Mouse (Mus musculus): ENCODE measurements around the gene Ucp2. TPM values are rescaled to one million over a fixed set of nuclear protein-coding genes. Genes with fewer than 3 reads are reported as not detected.

Gene Ucp2
- polyA plus RNA-seq, 1 experiment from 2014 or later = 99.6 TPM

- H3K4me2 ChIP-seq (replicated peaks; ENCODE audit: low read depth, low read length) = no peak overlapping the region
- H3K4me3 ChIP-seq (ENCODE audit: low read depth, low read length) = no peak overlapping the region
- no peak overlapping the region for H3K9ac ChIP-seq (ENCODE audit: low read depth, low read length)
- peaks cover 4% of the 10 kb centered on the region; the same call in 1 of the 2 replicates for H3K27me3 ChIP-seq (ENCODE audit: control insufficient read depth, insufficient read depth, low read length)
- H3K27ac ChIP-seq (ENCODE audit: low read depth, low read length) = no peak overlapping the region
- no peaks in the 10 kb centered on the region for H3K9me3 ChIP-seq (ENCODE audit: control insufficient read depth, low read length)
- DNase-seq (ENCODE audit: low spot score) = no peak
- peaks cover 8% of the 10 kb centered on the region; the same call in 1 of the 2 replicates for H3K4me1 ChIP-seq (replicated peaks; ENCODE audit: control insufficient read depth, insufficient read depth, low read length)
- WGBS = 97% methylated on average over 9 of the region's 9 CpGs
- no peak for ATAC-seq (ENCODE audit: low FRiP score)
- no peaks in the 10 kb centered on the region for H3K36me3 ChIP-seq (ENCODE audit: control insufficient read depth, insufficient read depth, low read length)
Observed at GRCm38 (mm10) chr7:100496791-100497190, 3.7 kb downstream of the Ucp2 start.

GRCm38 (mm10) chr7:100497402-100497801 is 4.3 kb downstream of the Ucp2 start:
- H3K9me3 ChIP-seq (ENCODE audit: control insufficient read depth, low read length) = no peaks in the 10 kb centered on the region
- H3K4me2 ChIP-seq (replicated peaks; ENCODE audit: low read depth, low read length) = no peak overlapping the region
- peaks cover 2% of the 10 kb centered on the region; the same call in 1 of the 2 replicates for H3K27me3 ChIP-seq (ENCODE audit: control insufficient read depth, insufficient read depth, low read length)
- H3K9ac ChIP-seq (ENCODE audit: low read depth, low read length) = no peak overlapping the region
- DNase-seq (ENCODE audit: low spot score) (no peak), ATAC-seq (ENCODE audit: low FRiP score) (no peak)
- no peak overlapping the region for H3K4me3 ChIP-seq (ENCODE audit: low read depth, low read length)
- H3K27ac ChIP-seq (ENCODE audit: low read depth, low read length) = no peak overlapping the region
- no peaks in the 10 kb centered on the region for H3K36me3 ChIP-seq (ENCODE audit: control insufficient read depth, insufficient read depth, low read length)
- WGBS = 78% methylated on average over 4 of the region's 4 CpGs
- peaks cover 8% of the 10 kb centered on the region; the same call in 1 of the 2 replicates for H3K4me1 ChIP-seq (replicated peaks; ENCODE audit: control insufficient read depth, insufficient read depth, low read length)

GRCm38 (mm10) chr7:100497982-100498381 is 4.8 kb downstream of the Ucp2 start:
- H3K27me3 ChIP-seq (ENCODE audit: control insufficient read depth, insufficient read depth, low read length) = no peaks in the 10 kb centered on the region; the same call in 1 of the 2 replicates
- H3K9ac ChIP-seq (ENCODE audit: low read depth, low read length) = no peak overlapping the region
- no peak overlapping the region for H3K4me3 ChIP-seq (ENCODE audit: low read depth, low read length)
- H3K27ac ChIP-seq (ENCODE audit: low read depth, low read length) = no peak overlapping the region
- ATAC-seq (ENCODE audit: low FRiP score) = no peak
- DNase-seq (ENCODE audit: low spot score) = no peak
- no peak overlapping the region for H3K4me2 ChIP-seq (replicated peaks; ENCODE audit: low read depth, low read length)
- no peaks in the 10 kb centered on the region for H3K9me3 ChIP-seq (ENCODE audit: control insufficient read depth, low read length)
- 92% methylated on average over 13 of the region's 13 CpGs for WGBS
- peaks cover 5% of the 10 kb centered on the region; the same call in 1 of the 2 replicates for H3K4me1 ChIP-seq (replicated peaks; ENCODE audit: control insufficient read depth, insufficient read depth, low read length)
- H3K36me3 ChIP-seq (ENCODE audit: control insufficient read depth, insufficient read depth, low read length) = no peaks in the 10 kb centered on the region

GRCm38 (mm10) chr7:100499465-100499864 is 6.3 kb downstream of the Ucp2 start:
- H3K36me3 ChIP-seq (ENCODE audit: control insufficient read depth, insufficient read depth, low read length) = no peaks in the 10 kb centered on the region
- H3K27ac ChIP-seq (ENCODE audit: low read depth, low read length) = no peak overlapping the region
- 0 out of 2 replicates have a peak, but pooled peaks cover 4% of the 10 kb centered on the region for H3K4me1 ChIP-seq (replicated peaks; ENCODE audit: control insufficient read depth, insufficient read depth, low read length)
- no peak overlapping the region for H3K4me2 ChIP-seq (replicated peaks; ENCODE audit: low read depth, low read length)
- H3K27me3 ChIP-seq (ENCODE audit: control insufficient read depth, insufficient read depth, low read length) = no peaks in the 10 kb centered on the region
- no peak overlapping the region for H3K9ac ChIP-seq (ENCODE audit: low read depth, low read length)
- no peaks in the 10 kb centered on the region for H3K9me3 ChIP-seq (ENCODE audit: control insufficient read depth, low read length)
- ATAC-seq (ENCODE audit: low FRiP score) (no peak), DNase-seq (ENCODE audit: low spot score) (no peak)
- H3K4me3 ChIP-seq (ENCODE audit: low read depth, low read length) = no peak overlapping the region

- no peaks in the 10 kb centered on the region for H3K27me3 ChIP-seq (ENCODE audit: control insufficient read depth, insufficient read depth, low read length)
- no peak overlapping the region for H3K9ac ChIP-seq (ENCODE audit: low read depth, low read length)
- 0 out of 2 replicates have a peak, but pooled peaks cover 1% of the 10 kb centered on the region for H3K4me1 ChIP-seq (replicated peaks; ENCODE audit: control insufficient read depth, insufficient read depth, low read length)
- H3K27ac ChIP-seq (ENCODE audit: low read depth, low read length) = no peak overlapping the region
- ATAC-seq (ENCODE audit: low FRiP score) (no peak), DNase-seq (ENCODE audit: low spot score) (no peak)
- H3K36me3 ChIP-seq (ENCODE audit: control insufficient read depth, insufficient read depth, low read length) = no peaks in the 10 kb centered on the region
- no peaks in the 10 kb centered on the region for H3K9me3 ChIP-seq (ENCODE audit: control insufficient read depth, low read length)
- H3K4me3 ChIP-seq (ENCODE audit: low read depth, low read length) = no peak overlapping the region
- H3K4me2 ChIP-seq (replicated peaks; ENCODE audit: low read depth, low read length) = no peak overlapping the region
- WGBS = 68% methylated on average over 16 of the region's 16 CpGs
Observed at GRCm38 (mm10) chr7:100500276-100500977, 7.3 kb downstream of the Ucp2 start.

GRCm38 (mm10) chr7:100501027-100501843 is 8.1 kb downstream of the Ucp2 start:
- no peak for DNase-seq (ENCODE audit: low spot score)
- H3K4me3 ChIP-seq (ENCODE audit: low read depth, low read length) = no peak overlapping the region
- H3K9ac ChIP-seq (ENCODE audit: low read depth, low read length) = no peak overlapping the region
- H3K27ac ChIP-seq (ENCODE audit: low read depth, low read length) = no peak overlapping the region
- no peaks in the 10 kb centered on the region for H3K27me3 ChIP-seq (ENCODE audit: control insufficient read depth, insufficient read depth, low read length)
- no peaks in the 10 kb centered on the region for H3K9me3 ChIP-seq (ENCODE audit: control insufficient read depth, low read length)
- WGBS = 74% methylated on average over 6 of the region's 6 CpGs
- no peak for ATAC-seq (ENCODE audit: low FRiP score)
- no peak overlapping the region for H3K4me2 ChIP-seq (replicated peaks; ENCODE audit: low read depth, low read length)
- H3K4me1 ChIP-seq (replicated peaks; ENCODE audit: control insufficient read depth, insufficient read depth, low read length) = no peaks in the 10 kb centered on the region
- no peaks in the 10 kb centered on the region for H3K36me3 ChIP-seq (ENCODE audit: control insufficient read depth, insufficient read depth, low read length)

- H3K4me3 ChIP-seq (ENCODE audit: low read depth, low read length) = no peak overlapping the region
- 73% methylated on average over 2 of the region's 2 CpGs for WGBS
- H3K4me2 ChIP-seq (replicated peaks; ENCODE audit: low read depth, low read length) = no peak overlapping the region
- no peak overlapping the region for H3K9ac ChIP-seq (ENCODE audit: low read depth, low read length)
- DNase-seq (ENCODE audit: low spot score) (no peak), ATAC-seq (ENCODE audit: low FRiP score) (no peak)
- H3K9me3 ChIP-seq (ENCODE audit: control insufficient read depth, low read length) = no peaks in the 10 kb centered on the region
- no peaks in the 10 kb centered on the region for H3K36me3 ChIP-seq (ENCODE audit: control insufficient read depth, insufficient read depth, low read length)
- H3K4me1 ChIP-seq (replicated peaks; ENCODE audit: control insufficient read depth, insufficient read depth, low read length) = no peaks in the 10 kb centered on the region
- no peak overlapping the region for H3K27ac ChIP-seq (ENCODE audit: low read depth, low read length)
- no peaks in the 10 kb centered on the region for H3K27me3 ChIP-seq (ENCODE audit: control insufficient read depth, insufficient read depth, low read length)
Observed at GRCm38 (mm10) chr7:100501844-100502373, 8.8 kb downstream of the Ucp2 start.

- Histone ChIP-seq H3K4me3 (ENCODE audit: low read depth, low read length) (no peak overlapping the region), H3K9ac (ENCODE audit: low read depth, low read length) (no peak overlapping the region), H3K27me3 (ENCODE audit: control insufficient read depth, insufficient read depth, low read length) (no peaks in the 10 kb centered on the region), H3K27ac (ENCODE audit: low read depth, low read length) (no peak overlapping the region), H3K4me1 (replicated peaks; ENCODE audit: control insufficient read depth, insufficient read depth, low read length) (no peaks in the 10 kb centered on the region), H3K4me2 (replicated peaks; ENCODE audit: low read depth, low read length) (no peak overlapping the region), H3K36me3 (ENCODE audit: control insufficient read depth, insufficient read depth, low read length) (no peaks in the 10 kb centered on the region), H3K9me3 (ENCODE audit: control insufficient read depth, low read length) (no peaks in the 10 kb centered on the region)
- 83% methylated on average over 7 of the region's 7 CpGs for WGBS
- ATAC-seq (ENCODE audit: low FRiP score) (no peak), DNase-seq (ENCODE audit: low spot score) (no peak)
Observed at GRCm38 (mm10) chr7:100502374-100502922, 9.3 kb downstream of the Ucp2 start.
